Mouse (Mus musculus): ENCODE data around the gene Map6.
A peak's percentile ranks its signal among the peaks of the same experiment; 100 is the strongest.

Map6 gene

DNA sequence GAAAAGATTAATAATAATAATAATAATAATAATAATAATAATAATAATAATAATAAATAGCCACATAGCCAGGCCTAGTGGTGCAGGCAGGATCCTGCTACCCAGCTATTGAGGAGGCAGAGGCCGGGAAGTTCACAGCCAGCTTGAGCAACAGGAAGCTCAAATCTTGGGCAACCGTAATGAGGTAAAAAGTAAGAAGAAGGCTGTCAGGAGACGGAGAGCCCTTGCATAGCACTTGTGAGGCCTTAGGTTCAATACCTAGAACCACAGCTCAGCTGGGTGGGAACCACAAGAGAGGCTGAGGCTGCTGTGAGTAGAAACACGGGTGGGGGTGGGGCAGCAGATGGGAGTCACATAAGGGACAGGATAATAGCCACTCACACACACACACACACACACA lies 47.3 kb downstream of the Map6 start:
- DNase-seq (ENCODE audit: low read depth) = no peak

DNA sequence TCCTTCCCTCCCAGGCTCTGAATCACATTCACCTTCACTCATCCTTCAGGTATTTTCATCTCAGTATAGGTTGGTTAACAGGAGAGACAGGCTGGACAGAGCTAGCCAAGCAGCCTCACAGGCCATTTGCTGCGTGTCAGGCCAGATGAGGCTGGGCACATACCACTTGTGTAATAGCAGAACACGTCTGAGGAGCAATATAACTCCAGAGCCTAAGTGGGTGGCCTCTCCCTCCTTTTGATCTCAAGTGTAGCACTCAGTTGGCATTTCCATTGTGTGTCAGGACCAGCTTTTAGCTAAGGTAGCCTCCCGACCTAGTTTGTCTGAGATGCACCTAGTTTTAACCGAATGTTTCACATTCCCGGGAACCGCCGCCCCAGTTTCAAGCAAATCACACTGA lies 49.0 kb downstream of the Map6 start:
- DNase-seq (ENCODE audit: low read depth) = no peak

DNA sequence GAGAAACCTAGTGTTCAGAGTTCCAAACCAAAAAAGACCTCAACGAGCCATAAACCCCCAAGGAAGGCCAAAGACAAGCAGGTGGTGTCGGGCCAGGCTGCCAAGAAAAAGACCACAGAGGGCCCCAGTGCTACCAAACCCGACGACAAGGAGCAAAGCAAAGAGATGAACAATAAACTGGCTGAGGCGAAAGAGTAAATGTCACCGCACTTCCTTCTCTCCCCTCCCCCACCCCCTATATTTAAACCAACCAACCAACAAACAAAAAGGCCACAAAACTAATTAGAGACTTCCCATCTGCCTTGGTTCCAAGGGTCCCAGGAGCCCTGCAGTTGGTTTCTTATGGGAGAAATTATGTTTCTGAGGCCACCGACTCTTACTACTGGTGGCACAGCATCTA lies 50.2 kb downstream of the Map6 start:
- DNase-seq (ENCODE audit: low read depth) = no peak

GRCm38 (mm10) chr7:99320524-99320923 lies 53.3 kb downstream of the Map6 start:
- no peak for DNase-seq (ENCODE audit: low read depth)

GRCm38 (mm10) chr7:99322691-99323320 lies 55.6 kb downstream of the Map6 start:
- peak; percentile 46 for DNase-seq (ENCODE audit: low read depth)

GRCm38 (mm10) chr7:99323321-99323700 lies 56.1 kb downstream of the Map6 start:
- DNase-seq (ENCODE audit: low read depth) = no peak

DNA sequence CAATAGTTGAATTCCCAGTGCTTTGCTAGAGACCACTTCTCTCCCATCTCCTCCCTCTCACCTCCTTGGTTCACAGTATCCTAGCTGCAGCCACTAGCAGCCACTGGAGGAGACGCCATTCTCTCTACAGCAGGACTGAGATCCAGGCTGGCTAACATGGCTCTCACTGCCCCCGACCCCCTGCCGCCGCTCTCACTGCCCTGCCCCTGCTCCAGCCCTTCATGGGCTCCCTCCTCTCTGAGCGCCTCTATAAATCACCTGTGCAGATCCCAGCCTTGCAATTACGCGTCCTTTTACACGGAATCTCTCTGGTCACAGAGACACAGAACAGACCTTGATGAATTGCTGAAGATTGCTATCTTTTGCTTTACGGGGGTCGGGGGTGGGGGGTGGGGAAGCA lies 57.6 kb downstream of the Map6 start:
- no peak for DNase-seq (ENCODE audit: low read depth)

DNA sequence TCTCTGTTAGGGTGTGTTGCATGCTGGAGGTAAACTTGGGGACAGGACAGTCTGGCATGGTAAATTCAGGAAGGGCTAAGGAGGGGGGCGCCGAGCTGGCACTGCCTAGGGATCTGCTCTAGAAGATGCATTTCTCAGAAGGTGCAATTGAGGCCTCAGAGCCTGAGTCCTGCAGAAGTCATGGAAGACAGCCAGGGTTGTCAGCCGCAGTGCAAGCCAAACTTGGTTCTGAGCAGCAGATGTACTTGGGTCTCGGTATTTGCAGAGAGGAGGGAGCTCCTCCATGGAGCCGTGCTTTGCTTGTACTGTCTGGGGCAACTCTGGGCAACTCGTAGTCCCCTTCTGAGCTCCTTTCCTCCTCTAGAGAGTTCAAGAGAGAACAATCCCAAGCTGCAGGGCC lies 58.9 kb downstream of the Map6 start:
- DNase-seq (ENCODE audit: low read depth) = no peak

- DNase-seq (ENCODE audit: low read depth) = no peak
Observed at GRCm38 (mm10) chr7:99328847-99329246, 61.6 kb downstream of the Map6 start.

- no peak for DNase-seq (ENCODE audit: low read depth)
Observed at GRCm38 (mm10) chr7:99330012-99330411, 62.8 kb downstream of the Map6 start.

DNA sequence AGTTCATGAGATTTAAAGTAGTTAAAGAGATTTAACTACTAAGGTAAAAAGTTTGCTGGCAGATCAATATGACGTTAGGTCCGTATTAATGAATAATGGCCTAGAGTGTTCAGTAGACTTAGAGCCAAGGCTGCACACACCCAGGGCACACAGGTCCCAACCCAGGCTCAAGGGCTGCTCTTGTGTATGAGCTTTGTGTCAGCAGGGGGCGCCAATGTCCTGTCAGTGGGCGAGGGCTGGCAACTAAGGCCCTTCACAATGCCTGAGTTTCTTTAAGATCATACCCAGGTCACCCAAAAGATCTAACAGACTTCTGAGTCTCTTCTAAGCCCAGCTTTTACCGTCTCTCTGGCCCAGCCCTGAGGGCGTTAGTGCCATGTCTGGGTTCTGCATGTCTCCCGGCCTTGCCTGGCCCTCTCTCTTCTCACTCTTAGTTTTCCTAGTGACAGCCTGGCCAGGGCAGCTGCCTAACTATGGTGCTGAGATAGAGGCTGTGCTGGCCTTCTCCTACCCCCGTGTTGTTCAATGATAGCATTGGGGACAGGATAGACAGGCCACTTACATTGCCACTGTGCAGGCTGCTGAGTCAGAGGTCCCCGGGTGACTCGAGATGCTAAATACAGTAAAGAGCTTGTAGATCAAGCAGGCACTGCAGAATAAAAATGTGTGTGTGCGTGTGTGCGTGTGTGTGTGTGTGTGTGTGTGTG lies 65.7 kb downstream of the Map6 start:
- no peak for DNase-seq (ENCODE audit: low read depth)

- no peak for DNase-seq (ENCODE audit: low read depth)
Observed at GRCm38 (mm10) chr7:99340736-99341135, 73.5 kb downstream of the Map6 start.

- DNase-seq (ENCODE audit: low read depth) = no peak
Observed at GRCm38 (mm10) chr7:99343577-99343976, 76.3 kb downstream of the Map6 start.

DNA sequence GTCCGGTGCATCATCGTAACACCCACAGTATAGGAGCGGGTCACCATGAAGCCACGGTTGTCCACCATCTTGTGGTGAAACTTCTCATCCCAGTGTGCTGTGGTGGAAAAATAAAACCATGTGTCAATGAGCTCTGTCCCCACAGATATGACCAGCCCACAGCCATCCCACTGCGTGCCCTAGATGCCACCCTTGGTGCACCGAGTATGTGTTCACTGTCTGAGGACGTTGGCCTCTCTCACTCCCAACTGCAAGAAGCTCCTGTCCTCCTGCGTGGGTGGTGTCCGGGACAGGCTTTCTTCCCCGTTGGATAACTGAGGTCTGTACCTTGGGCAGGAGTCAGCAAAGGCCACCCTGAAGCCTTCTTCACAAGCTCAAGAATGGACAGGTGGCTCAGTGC lies 80.0 kb downstream of the Map6 start:
- DNase-seq (ENCODE audit: low read depth) = no peak

DNA sequence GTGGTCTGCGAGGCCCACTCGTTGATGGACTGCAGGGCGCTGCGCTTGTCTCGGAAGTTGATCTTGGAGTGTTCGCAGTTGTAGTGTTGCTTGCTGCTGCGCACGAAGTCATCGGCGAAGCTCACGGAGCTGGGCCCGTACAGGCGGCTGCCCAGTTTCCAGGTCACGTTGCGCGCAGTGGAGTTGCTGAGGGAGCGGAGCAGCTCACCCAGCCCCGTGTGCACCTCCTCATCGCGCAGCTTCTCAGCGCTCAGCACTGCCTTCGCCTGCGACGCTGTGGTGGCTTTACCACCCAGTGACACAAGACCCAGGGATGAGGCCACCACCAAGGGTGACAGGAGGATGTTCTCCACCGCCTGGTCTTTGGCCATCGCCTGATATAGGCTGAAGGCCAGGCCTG lies 81.6 kb downstream of the Map6 start:
- no peak for DNase-seq (ENCODE audit: low read depth)

GRCm38 (mm10) chr7:99349782-99350720 lies 82.8 kb downstream of the Map6 start:
- no peak for DNase-seq (ENCODE audit: low read depth)

DNA sequence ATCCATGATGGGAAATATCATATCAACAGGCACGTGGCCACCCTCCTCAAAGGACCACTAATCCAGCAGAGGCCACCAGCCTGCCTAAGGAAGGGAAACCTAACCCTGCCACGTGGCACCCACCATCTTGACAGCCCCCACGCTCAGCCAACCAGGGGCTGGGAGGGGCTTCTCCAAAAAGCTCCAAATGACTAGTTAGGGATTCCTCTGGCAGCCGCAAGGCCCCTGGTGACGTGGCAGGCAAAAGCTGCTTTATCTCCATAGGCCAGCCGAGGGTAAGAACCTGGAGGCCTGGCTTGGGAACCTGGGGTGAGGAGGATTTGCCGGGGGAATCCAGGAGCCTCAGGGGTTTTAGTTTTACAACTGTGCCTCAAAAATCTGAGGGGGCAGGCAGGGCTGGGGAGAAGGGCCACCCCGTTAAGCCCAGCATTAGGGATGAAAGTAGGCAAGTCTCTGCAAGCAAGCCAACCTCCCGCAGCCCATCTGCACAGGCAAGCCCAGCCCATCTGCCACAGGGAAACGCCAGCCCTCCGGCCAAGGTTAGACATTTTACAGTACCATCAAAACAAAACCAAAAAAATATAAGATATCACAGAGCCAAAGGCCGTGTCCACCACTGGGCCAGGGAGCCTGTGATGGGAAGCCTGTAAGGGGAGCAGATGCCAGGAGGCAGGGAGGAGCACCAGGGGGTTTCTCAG lies 84.0 kb downstream of the Map6 start:
- DNase-seq (ENCODE audit: low read depth) = no peak

DNA sequence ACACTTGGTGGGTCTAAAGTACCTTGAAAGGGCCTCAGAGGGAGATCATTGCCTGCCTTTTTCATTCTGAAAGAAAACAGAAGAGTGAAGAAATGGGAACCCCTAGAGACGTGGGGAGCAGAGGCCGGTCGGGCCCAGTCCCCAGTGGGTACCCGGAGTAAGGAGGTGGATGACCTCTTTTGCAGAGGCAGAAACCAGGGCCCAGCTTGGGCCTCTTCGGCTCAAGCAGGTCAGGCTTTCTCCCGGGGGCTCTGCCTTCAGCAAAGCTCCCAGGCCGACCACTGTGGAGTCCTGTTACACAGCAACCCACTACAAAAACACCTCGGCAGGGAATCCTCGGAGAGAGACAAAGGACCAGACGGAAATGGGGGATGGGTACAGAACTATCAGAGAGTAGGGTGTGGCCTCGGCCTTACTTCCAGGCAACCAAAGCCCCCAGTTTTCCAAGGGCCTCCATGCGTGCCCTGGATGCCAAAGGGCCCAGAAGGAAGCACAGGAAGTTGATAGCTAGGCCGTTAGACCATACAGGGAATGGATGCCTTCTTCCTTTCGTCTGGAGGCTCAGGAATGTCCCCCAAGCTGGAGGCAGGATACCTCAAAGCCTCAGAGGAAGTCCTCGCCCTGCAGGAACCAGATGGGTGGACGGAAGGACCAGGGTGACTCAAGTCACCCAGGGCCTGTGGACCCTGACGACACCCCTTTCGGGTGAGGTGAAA lies 84.7 kb downstream of the Map6 start:
- no peak for DNase-seq (ENCODE audit: low read depth)

- peak; percentile 88 for DNase-seq (ENCODE audit: low read depth)
Observed at GRCm38 (mm10) chr7:99352526-99353400, 85.5 kb downstream of the Map6 start, which contains the start of gene Serpinh1. Gene Serpinh1 (minus strand): TSS chr7:99353239.

- DNase-seq (ENCODE audit: low read depth) = peak; percentile 90
Observed at GRCm38 (mm10) chr7:99355731-99356131, 88.5 kb downstream of the Map6 start.

Data from fibroblast of lung, adult 2 months (primary cell).